Mouse (Mus musculus) neural tube, embryonic 11.5 days (tissue): ENCODE data around the gene Parg. TPM values are rescaled to one million over a fixed set of nuclear protein-coding genes. Genes with fewer than 3 reads are reported as not detected.
A peak's percentile ranks its signal among the peaks of the same experiment; 100 is the strongest.

ENCODE experiments used
- ATAC-seq: fragments of 200-750 bp; cut with Nextera tagmentation; 2 replicates; pipeline ENCODE4 v1.8.0; 2017; ENCODE audit warnings: moderate number of reproducible peaks, mild to moderate bottlenecking, moderate TSS enrichment, moderate library complexity; ENCODE audit not compliant: insufficient read depth, low FRiP score, low TSS enrichment
- DNase-seq: peaks from one replicate; pipeline ENCODE4 v3.0.0-alpha.2; 2015; ENCODE audit warnings: low spot score
- H3K27ac ChIP-seq: fragments of 300-500 bp; sonication (generic); 2 replicates; pipeline ENCODE4 v1.5.1; 2014; ENCODE audit warnings: low read depth, mild to moderate bottlenecking, low read length
- H3K27me3 ChIP-seq: fragments of 300-500 bp; sonication (generic); 2 replicates; pipeline ENCODE4 v1.6.1; 2014; ENCODE audit warnings: mild to moderate bottlenecking, low read length, mixed read lengths; ENCODE audit not compliant: control insufficient read depth, insufficient read depth
- H3K36me3 ChIP-seq: fragments of 300-500 bp; sonication (generic); 2 replicates; pipeline ENCODE4 v1.6.1; 2014; ENCODE audit warnings: mild to moderate bottlenecking, low read length, moderate library complexity, mixed read lengths; ENCODE audit not compliant: control insufficient read depth, insufficient read depth
- H3K4me1 ChIP-seq: fragments of 300-500 bp; sonication (generic); 2 replicates; pipeline ENCODE4 v1.6.1; 2014; ENCODE audit warnings: low read length, mixed read lengths; ENCODE audit not compliant: control insufficient read depth, insufficient read depth
- H3K4me2 ChIP-seq: fragments of 300-500 bp; sonication (generic); 2 replicates; pipeline ENCODE4 v1.6.1; 2014; ENCODE audit warnings: low read depth, mild to moderate bottlenecking, moderate library complexity
- H3K4me3 ChIP-seq: fragments of 300-500 bp; sonication (generic); 2 replicates; pipeline ENCODE4 v1.5.1; 2014; ENCODE audit warnings: low read depth, low read length
- H3K9ac ChIP-seq: fragments of 300-500 bp; sonication (generic); 2 replicates; pipeline ENCODE4 v1.6.1; 2014; ENCODE audit warnings: mild to moderate bottlenecking, low read length
- H3K9me3 ChIP-seq: fragments of 300-500 bp; sonication (generic); 2 replicates; pipeline ENCODE4 v1.6.1; 2016; ENCODE audit warnings: low read length; ENCODE audit not compliant: control insufficient read depth
- WGBS: fragments of 180-500 bp; shearing (Covaris S2); extraction: QIAGEN DNeasy Blood & Tissue Kit; methylation state at CpG from one replicate; pipeline ENCODE4 v1.1.7; 2014; 5-methylcytosine and 5-hydroxymethylcytosine counted together
- polyA plus RNA-seq: library from polyadenylated mRNA; unstranded; fragments of >200 nt; fragmentation: Nextera tagmentation; extraction: Ambion mirVana; gene quantifications from 2 replicates; pipeline ENCODE4 v1.2.1, GENCODE M21; 2014

Parg gene
- polyA plus RNA-seq, 1 experiment from 2014 or later = 65.4 TPM

GRCm38 (mm10) chr14:32268999-32269398, 67.2 kb downstream of the Parg start:
- no peak for ATAC-seq

DNA sequence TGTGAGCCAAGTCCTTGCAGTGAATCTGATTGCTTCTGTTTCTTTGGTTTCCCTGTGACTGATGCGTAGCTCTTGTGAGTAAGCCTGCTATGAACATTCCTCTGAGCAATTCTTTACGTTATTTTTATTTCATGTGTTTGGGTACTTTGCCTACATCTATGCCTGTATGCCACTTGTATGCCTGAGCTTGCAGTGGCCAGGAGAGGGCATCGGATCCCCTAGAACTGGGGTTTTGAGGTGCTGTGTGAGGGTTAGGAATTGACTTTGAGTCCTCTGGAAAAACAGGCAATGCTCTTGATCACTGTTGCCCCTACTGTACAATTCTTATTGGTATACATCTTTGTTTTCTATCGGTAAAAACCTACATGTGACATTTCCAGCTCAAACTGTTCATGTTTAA, 67.8 kb downstream of the Parg start:
- Histone ChIP-seq H3K4me1 (no peaks in the 10 kb centered on the region), H3K27me3 (no peaks in the 10 kb centered on the region), H3K4me3 (no peak overlapping the region), H3K9ac (no peak overlapping the region), H3K9me3 (no peaks in the 10 kb centered on the region), H3K27ac (no peak overlapping the region), H3K4me2 (no peak overlapping the region), H3K36me3 (no peaks in the 10 kb centered on the region)
- WGBS = 97% methylated on average over 4 of the region's 4 CpGs
- no peak for DNase-seq
- no peak for ATAC-seq

More at GRCm38 (mm10) chr14:32268999-32269398, 67.2 kb downstream of the Parg start:
- Histone ChIP-seq H3K36me3 (no peaks in the 10 kb centered on the region), H3K9me3 (no peaks in the 10 kb centered on the region), H3K4me3 (no peak overlapping the region), H3K4me2 (no peak overlapping the region), H3K27me3 (no peaks in the 10 kb centered on the region), H3K27ac (no peak overlapping the region), H3K9ac (no peak overlapping the region), H3K4me1 (no peaks in the 10 kb centered on the region)
- 53% methylated on average over 2 of the region's 2 CpGs for WGBS
- DNase-seq = no peak

GRCm38 (mm10) chr14:32301622-32302021, 99.9 kb downstream of the Parg start:
- Histone ChIP-seq H3K36me3 (peaks cover 2% of the 10 kb centered on the region; the same call in 1 of the 2 replicates), H3K27ac (no peak overlapping the region), H3K4me3 (no peak overlapping the region), H3K9me3 (no peaks in the 10 kb centered on the region), H3K27me3 (no peaks in the 10 kb centered on the region), H3K4me1 (no peaks in the 10 kb centered on the region), H3K9ac (no peak overlapping the region), H3K4me2 (no peak overlapping the region)
- no peak for DNase-seq
- WGBS = 59% methylated on average over 12 of the region's 12 CpGs
- ATAC-seq = no peak

DNA sequence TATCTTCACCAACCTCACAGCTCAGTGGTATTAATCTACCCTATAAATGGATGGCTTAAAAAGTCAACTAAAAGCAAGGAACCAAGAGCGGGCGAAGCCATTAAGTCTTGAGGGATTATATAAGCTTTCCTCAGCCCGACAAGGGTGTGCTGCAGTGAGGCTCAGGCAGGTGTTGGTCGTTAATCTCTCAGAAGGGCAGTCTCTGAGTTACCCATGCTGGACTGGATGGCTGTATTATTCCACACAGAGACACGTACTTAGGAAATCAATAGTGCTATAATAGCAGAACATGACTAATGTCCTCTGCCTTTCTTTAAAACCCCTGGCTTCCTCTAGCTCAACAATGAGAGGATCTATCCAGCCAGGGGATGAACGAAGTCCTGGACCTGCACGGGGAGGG, 100.7 kb downstream of the Parg start:
- no peak overlapping the region for H3K4me3 ChIP-seq
- no peak overlapping the region for H3K27ac ChIP-seq
- no peaks in the 10 kb centered on the region for H3K27me3 ChIP-seq
- no peak overlapping the region for H3K9ac ChIP-seq
- H3K36me3 ChIP-seq = peaks cover 2% of the 10 kb centered on the region; the same call in 1 of the 2 replicates
- no peak overlapping the region for H3K4me2 ChIP-seq
- DNase-seq (no peak), ATAC-seq (no peak)
- H3K9me3 ChIP-seq = no peaks in the 10 kb centered on the region
- 74% methylated on average over 7 of the region's 7 CpGs for WGBS
- no peaks in the 10 kb centered on the region for H3K4me1 ChIP-seq

GRCm38 (mm10) chr14:32304921-32305320, 103.2 kb downstream of the Parg start:
- Histone ChIP-seq H3K4me2 (no peak overlapping the region), H3K4me1 (no peaks in the 10 kb centered on the region), H3K9me3 (no peaks in the 10 kb centered on the region), H3K27ac (no peak overlapping the region), H3K36me3 (no peaks in the 10 kb centered on the region), H3K27me3 (no peaks in the 10 kb centered on the region), H3K9ac (no peak overlapping the region), H3K4me3 (no peak overlapping the region)
- WGBS = 84% methylated on average over 8 of the region's 8 CpGs
- DNase-seq (no peak), ATAC-seq (no peak)

GRCm38 (mm10) chr14:32309876-32310275, 108.1 kb downstream of the Parg start:
- peak; percentile 53; the same call in 1 of the 2 replicates for ATAC-seq
- no peak overlapping the region for H3K4me3 ChIP-seq
- 55% methylated on average over 7 of the region's 8 CpGs for WGBS
- H3K4me2 ChIP-seq = no peak overlapping the region
- no peak overlapping the region for H3K27ac ChIP-seq
- DNase-seq = peak; percentile 64
- no peaks in the 10 kb centered on the region for H3K27me3 ChIP-seq
- no peak overlapping the region for H3K9ac ChIP-seq
- H3K4me1 ChIP-seq = no peaks in the 10 kb centered on the region
- no peaks in the 10 kb centered on the region for H3K9me3 ChIP-seq
- H3K36me3 ChIP-seq = no peaks in the 10 kb centered on the region

GRCm38 (mm10) chr14:32311381-32312035, 109.8 kb downstream of the Parg start:
- H3K9ac ChIP-seq = no peak overlapping the region
- H3K4me3 ChIP-seq = no peak overlapping the region
- ATAC-seq = no peak
- H3K4me2 ChIP-seq = no peak overlapping the region
- DNase-seq = no peak
- H3K4me1 ChIP-seq = no peaks in the 10 kb centered on the region
- H3K27ac ChIP-seq = no peak overlapping the region
- H3K36me3 ChIP-seq = no peaks in the 10 kb centered on the region
- WGBS = 93% methylated on average over 2 of the region's 2 CpGs
- no peaks in the 10 kb centered on the region for H3K9me3 ChIP-seq
- H3K27me3 ChIP-seq = no peaks in the 10 kb centered on the region

DNA sequence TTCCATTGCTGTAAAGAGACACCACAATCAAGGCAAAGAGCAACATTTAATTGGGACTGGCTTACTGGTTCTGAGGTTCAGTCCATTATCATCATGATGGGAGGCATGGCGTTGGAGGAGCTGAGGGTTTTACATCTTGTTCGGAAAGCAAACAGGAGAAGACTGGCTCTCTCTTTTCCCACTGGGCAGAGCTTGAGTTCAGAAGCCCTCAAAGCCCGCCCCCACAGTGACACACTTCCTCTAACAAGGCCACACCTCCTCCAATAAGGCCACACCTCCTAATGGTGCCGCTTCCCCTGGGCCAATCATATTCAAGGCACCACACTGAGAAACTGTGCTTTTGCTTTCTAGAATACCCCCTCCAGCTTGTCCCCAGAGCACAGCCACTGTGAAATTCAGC, 116.1 kb downstream of the Parg start:
- 11% methylated on average over 4 of the region's 4 CpGs for WGBS
- no peak overlapping the region for H3K4me3 ChIP-seq
- no peak overlapping the region for H3K27ac ChIP-seq
- H3K4me2 ChIP-seq = no peak overlapping the region
- H3K9me3 ChIP-seq = no peaks in the 10 kb centered on the region
- peak; percentile 44 for DNase-seq
- ATAC-seq = no peak
- no peak overlapping the region for H3K9ac ChIP-seq
- no peaks in the 10 kb centered on the region for H3K36me3 ChIP-seq
- no peaks in the 10 kb centered on the region for H3K27me3 ChIP-seq
- peaks cover 5% of the 10 kb centered on the region; the same call in 1 of the 2 replicates for H3K4me1 ChIP-seq
